24 mouse cellular contexts compared by ENCODE assay signal in genomic region chr15:79344627-79345026, GRCm38 (mm10).
"Had no signal": no experiment of that assay in that cellular context is flagged by ENCODE, and none has a peak within 500 bp of the region (broad histone marks: within the 10 kb centered on the region; RNA-seq: fewer than 3 reads in every experiment).

No protein-coding gene starts in this region.

- H3K27me3 ChIP-seq: heart, embryonic 13.5 days; kidney, embryonic 15.5 days; limb, embryonic 13.5 days; limb, embryonic 15.5 days had no signal

- DNase-seq: forebrain, postnatal 0 days; gastrocnemius, postnatal 14 days; gastrocnemius, postnatal 36 days; heart, adult 11 months; heart, adult 2 months; heart, postnatal 14 days; heart, postnatal 36 days; kidney, adult 11 months; kidney, postnatal 10 days; layer of hippocampus, adult 9-11 months; layer of hippocampus, postnatal 36 days; left cerebral cortex, postnatal 4 days; liver, embryonic 13.5 days had no signal

- H3K4me3 ChIP-seq: heart, adult 2 months; heart, embryonic 13.5 days; heart, embryonic 15.5 days; hindbrain, embryonic 13.5 days; hindbrain, embryonic 15.5 days; kidney, embryonic 15.5 days; limb, embryonic 13.5 days; limb, embryonic 15.5 days; liver, embryonic 13.5 days; liver, embryonic 15.5 days had no signal

- H3K9ac ChIP-seq: forebrain, postnatal 0 days; heart, embryonic 13.5 days; heart, embryonic 15.5 days; hindbrain, embryonic 13.5 days; hindbrain, embryonic 15.5 days; kidney, embryonic 15.5 days; limb, embryonic 13.5 days; limb, embryonic 15.5 days; liver, embryonic 13.5 days; liver, embryonic 15.5 days had no signal

- ATAC-seq: forebrain, postnatal 0 days; hindbrain, postnatal 0 days; intestine, embryonic 16.5 days had no signal

- H3K27ac ChIP-seq: heart, adult 2 months; heart, embryonic 13.5 days; heart, embryonic 15.5 days; hindbrain, embryonic 13.5 days; hindbrain, embryonic 15.5 days; hindbrain, postnatal 0 days; kidney, embryonic 15.5 days; limb, embryonic 13.5 days; limb, embryonic 15.5 days; liver, embryonic 13.5 days; liver, embryonic 15.5 days had no signal

- H3K9me3 ChIP-seq: heart, embryonic 13.5 days; heart, embryonic 15.5 days; hindbrain, embryonic 13.5 days; kidney, embryonic 15.5 days; limb, embryonic 13.5 days; limb, embryonic 15.5 days; liver, embryonic 13.5 days; liver, embryonic 15.5 days had no signal

- H3K36me3 ChIP-seq: heart, embryonic 13.5 days; heart, embryonic 15.5 days; hindbrain, embryonic 13.5 days; hindbrain, embryonic 15.5 days; kidney, embryonic 15.5 days; limb, embryonic 13.5 days; limb, embryonic 15.5 days; liver, embryonic 13.5 days; liver, embryonic 15.5 days had no signal

- H3K4me2 ChIP-seq: heart, embryonic 11.5 days; heart, embryonic 13.5 days; heart, embryonic 15.5 days; hindbrain, embryonic 13.5 days; hindbrain, embryonic 15.5 days; kidney, embryonic 15.5 days; limb, embryonic 13.5 days; limb, embryonic 15.5 days; liver, embryonic 13.5 days; liver, embryonic 15.5 days had no signal
